Mouse (Mus musculus) B cell, adult 67 days (primary cell): ENCODE results near the gene Zrsr1. TPM values are rescaled to one million over a fixed set of nuclear protein-coding genes. Genes with fewer than 3 reads are reported as not detected.

Experiments used
- total RNA-seq, 2 experiments: library from RNA; stranded (reverse); gene quantifications; 4 replicates each; pipeline ENCODE4 v1.2.4; 2023

Gene Zrsr1
- 10 to 100 TPM; 42.0 to 42.7 TPM for total RNA-seq

GRCm38 (mm10) chr11:22971835-22972709 is at the start of gene Zrsr1:
Zrsr1 (plus strand) TSS chr11:22972005.

GRCm38 (mm10) chr11:22981984-22982757 is 10.4 kb downstream of the Zrsr1 start, which contains the start of the genes Gm28048 and Commd1:
Gm28048 (minus strand) TSS chr11:22982090.
Commd1 (minus strand) TSS chr11:22982382.

GRCm38 (mm10) chr11:22990393-22991126 is 18.8 kb downstream of the Zrsr1 start, which contains the start of gene Cct4:
Cct4 (plus strand) TSS chr11:22990519.

GRCm38 (mm10) chr11:23007481-23008180 is 35.8 kb downstream of the Zrsr1 start, which contains the start of gene Fam161a:
Fam161a (plus strand) TSS chr11:23007531.

Other genes starting within 250 kb of the Zrsr1 start
- 10 to 100 TPM; 71.6 to 75.2 TPM for gene B3gnt2, start 111.0 kb upstream of the Zrsr1 start, total RNA-seq
- gene Gm28048, start 10.1 kb downstream of the Zrsr1 start, total RNA-seq, result 10 to 100 TPM; 57.4 to 64.4 TPM
- 10 to 100 TPM; 42.8 to 49.6 TPM for gene Commd1, start 10.4 kb downstream of the Zrsr1 start, total RNA-seq
- gene Cct4, start 18.5 kb downstream of the Zrsr1 start, total RNA-seq, result 100 to 1,000 TPM; 210 to 220 TPM
- 1 to 10 TPM; 6.3 to 7.2 TPM for gene Fam161a, start 35.5 kb downstream of the Zrsr1 start, total RNA-seq